Mouse (Mus musculus) embryo, embryonic 10 days (tissue): ENCODE results near the gene Gm21750.
"Not testable (repeated sequence)": the region's sequence is repeated elsewhere in the genome, so short reads cannot be mapped to it uniquely, and the experiment has no call there.

ENCODE experiments used
- DNase-seq: peaks from one replicate; pipeline ENCODE4 v3.0.0-alpha.2; 2015; ENCODE audit warnings: low spot score

Gm21750 gene

GRCm38 (mm10) chr14:73660925-73661324 lies at the start of gene Gm21750:
TSS of gene Gm21750 (plus strand) at chr14:73661225.
- not testable (repeated sequence) for DNase-seq

GRCm38 (mm10) chr14:73614961-73615360 lies 46.1 kb upstream of the Gm21750 start:
- not testable (repeated sequence) for DNase-seq

- DNase-seq: no peak
Observed at GRCm38 (mm10) chr14:73620880-73621279, 40.1 kb upstream of the Gm21750 start.

GRCm38 (mm10) chr14:73622988-73623387 lies 38.0 kb upstream of the Gm21750 start:
- no peak for DNase-seq

- DNase-seq: no peak
Observed at GRCm38 (mm10) chr14:73625469-73625868, 35.6 kb upstream of the Gm21750 start.

- DNase-seq: no peak
Observed at GRCm38 (mm10) chr14:73631511-73631910, 29.5 kb upstream of the Gm21750 start.

GRCm38 (mm10) chr14:73632648-73633263 lies 28.3 kb upstream of the Gm21750 start:
- no peak for DNase-seq

GRCm38 (mm10) chr14:73634356-73634755 lies 26.7 kb upstream of the Gm21750 start:
- DNase-seq: no peak

- DNase-seq: no peak
Observed at GRCm38 (mm10) chr14:73637460-73637859, 23.6 kb upstream of the Gm21750 start.

- DNase-seq: no peak
Observed at GRCm38 (mm10) chr14:73650179-73650578, 10.8 kb upstream of the Gm21750 start.

- no peak for DNase-seq
Observed at GRCm38 (mm10) chr14:73670091-73670490, 9.1 kb downstream of the Gm21750 start.

GRCm38 (mm10) chr14:73687726-73688125 lies 26.7 kb downstream of the Gm21750 start:
- DNase-seq: no peak

GRCm38 (mm10) chr14:73688427-73688826 lies 27.4 kb downstream of the Gm21750 start:
- DNase-seq: no peak

- peak; percentile 36 for DNase-seq
Observed at GRCm38 (mm10) chr14:73700256-73700655, 39.2 kb downstream of the Gm21750 start.

GRCm38 (mm10) chr14:73709412-73710110 lies 48.5 kb downstream of the Gm21750 start:
- DNase-seq: no peak
